Mouse (Mus musculus) liver, adult 2 months (tissue): ENCODE results near the gene Crybg1.

ENCODE experiments used
- CTCF ChIP-seq: fragments of 200-500 bp; IDR thresholded peaks from 2 replicates; pipeline ENCODE4 v1.5.1; 2011; ENCODE audit warnings: low read depth, low read length, control low read depth
- POLR2A ChIP-seq: fragments of 200-500 bp; IDR thresholded peaks from 2 replicates; pipeline ENCODE4 v1.6.1; 2011; ENCODE audit warnings: low read length, control low read depth; ENCODE audit not compliant: insufficient read depth; ENCODE audit errors: extremely low read depth

DNA sequence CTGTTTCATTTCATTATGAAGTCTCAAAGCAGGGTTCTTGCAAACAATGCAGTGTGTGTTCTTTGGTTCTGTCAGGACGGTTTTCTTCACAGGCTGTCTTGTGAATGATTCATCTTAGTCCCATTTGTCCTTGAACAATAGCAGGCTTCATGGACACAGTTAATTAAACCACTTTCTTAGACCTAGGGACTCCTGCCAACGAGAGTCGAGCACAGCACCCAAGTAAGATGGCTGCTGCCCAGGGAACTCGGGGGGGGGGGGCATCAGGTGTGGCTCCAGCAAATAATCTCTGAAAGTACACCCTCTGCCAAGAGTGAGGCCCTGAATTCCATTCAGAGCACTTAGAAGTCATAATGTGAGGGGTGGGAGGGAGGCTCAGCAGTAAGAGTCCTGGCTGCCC lies 30.0 kb downstream of the Crybg1 start:
- TF ChIP-seq CTCF (no peak), POLR2A (no peak)
